Mouse (Mus musculus) MEL (cell line): ENCODE results near the gene Plcb1.

ENCODE experiments used
- BHLHE40 ChIP-seq: IDR thresholded peaks from 2 replicates; pipeline ENCODE4 v1.6.1; 2012; ENCODE audit warnings: low read depth, mild to moderate bottlenecking, inconsistent platforms, low read length, improper control_type of control experiment, borderline replicate concordance
- CHD2 ChIP-seq: IDR thresholded peaks from 2 replicates; pipeline ENCODE4 v1.6.1; 2011; ENCODE audit warnings: low read length, improper control_type of control experiment
- CTCF ChIP-seq, 3 experiments: IDR thresholded peaks in 2 of 3; conservative IDR thresholded peaks in 1 of 3; 2 replicates each; pipeline ENCODE4 v1.5.1; 2011 to 2012; ENCODE audit warnings: low read length in 3 of 3, low read depth in 2 of 3, mild to moderate bottlenecking in 2 of 3, improper control_type of control experiment in 1 of 3, inconsistent platforms in 1 of 3, mixed read lengths in 1 of 3, moderate library complexity in 1 of 3; ENCODE audit not compliant: control insufficient read depth in 1 of 3, insufficient read depth in 1 of 3, poor library complexity in 1 of 3, severe bottlenecking in 1 of 3
- EP300 ChIP-seq, 2 experiments: IDR thresholded peaks; 2 replicates each; pipeline ENCODE4 v1.6.1; 2011; ENCODE audit warnings: improper control_type of control experiment in 2 of 2, low read length in 2 of 2, low read depth in 1 of 2, mild to moderate bottlenecking in 1 of 2
- MEF2A ChIP-seq: IDR thresholded peaks from 2 replicates; pipeline ENCODE4 v1.6.1; 2014; ENCODE audit warnings: low read depth, mild to moderate bottlenecking, inconsistent platforms, low read length, improper control_type of control experiment; ENCODE audit not compliant: poor library complexity, insufficient replicate concordance, severe bottlenecking; ENCODE audit errors: extremely low read depth
- MYC ChIP-seq: IDR thresholded peaks from 2 replicates; pipeline ENCODE4 v1.6.1; 2011; ENCODE audit warnings: low read depth, mild to moderate bottlenecking, low read length, improper control_type of control experiment, moderate library complexity
- NRF1 ChIP-seq: IDR thresholded peaks from 2 replicates; pipeline ENCODE4 v1.6.1; 2014; ENCODE audit warnings: low read depth, mild to moderate bottlenecking, inconsistent platforms, low read length, improper control_type of control experiment, moderate library complexity; ENCODE audit not compliant: poor library complexity, insufficient read depth, severe bottlenecking
- POLR2A ChIP-seq, 2 experiments: IDR thresholded peaks; 2 replicates each; pipeline ENCODE4 v1.6.1; 2011 to 2012; ENCODE audit warnings: low read length in 2 of 2, mild to moderate bottlenecking in 2 of 2, control low read depth in 1 of 2, improper control_type of control experiment in 1 of 2, low read depth in 1 of 2, moderate library complexity in 1 of 2; ENCODE audit not compliant: control insufficient read depth in 1 of 2, insufficient read depth in 1 of 2, poor library complexity in 1 of 2
- TBP ChIP-seq: IDR thresholded peaks from 2 replicates; pipeline ENCODE4 v1.8.0; 2011; ENCODE audit warnings: low read depth, low read length, improper control_type of control experiment
- TCF12 ChIP-seq: IDR thresholded peaks from 2 replicates; pipeline ENCODE4 v1.6.1; 2014; ENCODE audit warnings: low read depth, mild to moderate bottlenecking, inconsistent platforms, low read length, improper control_type of control experiment, moderate library complexity
- UBTF ChIP-seq: IDR thresholded peaks from 2 replicates; pipeline ENCODE4 v1.6.1; 2012; ENCODE audit warnings: low read depth, mild to moderate bottlenecking, inconsistent platforms, low read length, improper control_type of control experiment, moderate library complexity, borderline replicate concordance; ENCODE audit not compliant: insufficient read depth
- ZKSCAN1 ChIP-seq: IDR thresholded peaks from 2 replicates; pipeline ENCODE4 v1.6.1; 2012; ENCODE audit warnings: low read depth, mild to moderate bottlenecking, inconsistent platforms, low read length, improper control_type of control experiment, moderate library complexity

DNA sequence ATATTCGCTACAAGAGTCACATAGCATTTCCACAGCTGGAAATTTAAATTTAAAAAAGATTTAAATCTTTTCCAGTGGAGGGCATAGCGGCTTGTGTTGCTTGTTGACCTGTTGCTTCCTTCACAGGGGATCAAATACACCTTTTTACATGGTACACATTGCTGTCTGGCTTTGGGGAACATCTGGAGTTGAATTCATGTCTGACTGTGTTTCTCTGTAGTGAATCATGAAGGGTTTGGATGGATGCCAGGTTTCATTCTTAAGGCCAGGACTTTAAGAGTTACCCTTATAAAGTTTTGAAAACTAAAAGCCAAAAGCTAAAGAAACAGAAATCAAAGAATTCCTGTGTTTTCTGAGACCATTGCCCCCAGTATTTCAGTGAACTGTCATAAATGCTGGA is 232.8 kb downstream of the Plcb1 start:
- TF ChIP-seq POLR2A (IDR thresholded peaks at IDR 0.05; ENCODE audit: control insufficient read depth in 1 of 2, insufficient read depth in 1 of 2, low read depth in 1 of 2, low read length in 2 of 2, poor library complexity in 1 of 2), result no peak
- no peak for TF ChIP-seq NRF1
- TF ChIP-seq TCF12, result no peak
- no peak for TF ChIP-seq CHD2
- TF ChIP-seq CTCF (IDR thresholded peaks at IDR 0.05 in 2 of 3, conservative IDR thresholded peaks at IDR 0.05 in 1 of 3; ENCODE audit: control insufficient read depth in 1 of 3, insufficient read depth in 1 of 3, low read depth in 2 of 3, low read length in 3 of 3, poor library complexity in 1 of 3, severe bottlenecking in 1 of 3), result no peak
- TF ChIP-seq MYC, result no peak
- no peak for TF ChIP-seq TBP
- no peak for TF ChIP-seq EP300 (IDR thresholded peaks at IDR 0.05; ENCODE audit: low read depth in 1 of 2, low read length in 2 of 2)
- no peak for TF ChIP-seq MEF2A
- TF ChIP-seq UBTF, result no peak
- no peak for TF ChIP-seq BHLHE40
- TF ChIP-seq ZKSCAN1, result no peak
